Mouse (Mus musculus): ENCODE measurements around the gene Cblc. TPM values are rescaled to one million over a fixed set of nuclear protein-coding genes. Genes with fewer than 3 reads are reported as not detected.

Gene Cblc
- total and polyA plus RNA-seq, 2 experiments from 2014 or later: 1.2 to 1.8 TPM

DNA sequence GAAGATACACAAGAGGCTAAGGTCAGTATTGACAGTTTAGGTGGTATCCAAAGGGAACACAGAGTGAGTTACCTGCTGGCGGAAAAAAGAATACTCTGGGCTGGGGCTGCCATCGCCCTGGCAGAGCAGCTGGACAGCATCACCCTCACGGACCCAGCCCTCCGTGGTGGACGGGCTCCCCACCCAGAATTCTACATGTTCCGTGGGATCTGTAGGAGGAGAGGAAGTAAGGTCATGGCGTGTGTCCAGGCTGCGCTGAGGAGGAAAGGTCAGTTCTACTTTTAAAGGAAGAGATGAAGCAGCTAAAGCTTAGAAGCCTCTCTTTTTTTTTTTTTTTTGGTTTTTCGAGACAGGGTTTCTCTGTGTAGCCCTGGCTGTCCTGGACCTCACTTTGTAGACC lies 32.0 kb downstream of the Cblc start:
- H3K4me1 ChIP-seq (ENCODE audit: insufficient read depth, low read length): no peaks in the 10 kb centered on the region
- H3K4me2 ChIP-seq (ENCODE audit: low read depth, low read length, poor library complexity, severe bottlenecking): no peak overlapping the region
- no peak overlapping the region for H3K9ac ChIP-seq (replicated peaks; ENCODE audit: low read length, poor library complexity, severe bottlenecking)
- DNase-seq (ENCODE audit: low spot score): no peak
- no peak for ATAC-seq (ENCODE audit: low FRiP score)
- H3K36me3 ChIP-seq (ENCODE audit: insufficient read depth, low read length): no peaks in the 10 kb centered on the region; the same call in 1 of the 2 replicates
- no peak overlapping the region for H3K4me3 ChIP-seq (ENCODE audit: low read depth, low read length)
- H3K27me3 ChIP-seq (ENCODE audit: insufficient read depth, low read length): 0 out of 2 replicates have a peak, but pooled peaks cover 6% of the 10 kb centered on the region
- no peak overlapping the region for H3K27ac ChIP-seq (ENCODE audit: low read depth, low read length)
- no peak for TF ChIP-seq CTCF (IDR thresholded peaks at IDR 0.05)
- 86% methylated on average over 9 of the region's 9 CpGs for WGBS
- no peaks in the 10 kb centered on the region for H3K9me3 ChIP-seq (ENCODE audit: low read length)

DNA sequence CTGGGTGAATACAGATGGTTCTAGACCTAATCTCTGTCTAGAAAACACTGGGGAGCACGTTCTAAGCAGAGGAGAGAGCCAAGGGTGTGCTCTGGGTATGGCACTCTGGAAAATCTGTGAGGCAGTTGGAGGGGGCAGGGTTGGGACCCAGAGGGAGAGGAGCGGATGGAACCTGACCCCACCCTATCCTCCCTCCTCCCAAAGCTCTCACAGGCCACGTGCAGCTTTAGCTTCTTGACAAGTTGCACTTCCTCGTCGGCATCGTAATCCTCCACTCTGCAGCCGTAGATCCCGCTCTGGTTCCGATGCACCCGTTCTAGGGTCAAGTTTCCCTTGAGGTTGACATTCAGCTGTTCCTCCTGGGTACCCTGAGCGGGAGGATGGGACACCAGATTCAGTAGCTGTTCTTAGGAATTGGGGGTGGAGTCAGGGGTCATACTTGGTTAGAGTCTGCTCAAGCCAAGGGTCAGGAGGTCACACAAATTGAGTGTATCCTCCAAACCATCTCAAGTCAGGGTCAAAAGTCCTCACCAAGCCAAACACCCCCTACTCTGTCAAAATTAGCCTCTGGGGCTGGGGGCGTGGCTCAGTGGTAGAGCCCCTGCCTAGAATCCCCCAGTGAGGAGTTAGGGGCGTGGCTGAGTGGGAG lies 32.7 kb downstream of the Cblc start:
- Histone ChIP-seq H3K27me3 (ENCODE audit: insufficient read depth, low read length) (no peaks in the 10 kb centered on the region), H3K36me3 (ENCODE audit: insufficient read depth, low read length) (no peaks in the 10 kb centered on the region; the same call in 1 of the 2 replicates), H3K4me2 (ENCODE audit: low read depth, low read length, poor library complexity, severe bottlenecking) (no peak overlapping the region), H3K9ac (replicated peaks; ENCODE audit: low read length, poor library complexity, severe bottlenecking) (no peak overlapping the region), H3K9me3 (ENCODE audit: low read length) (no peaks in the 10 kb centered on the region), H3K4me3 (ENCODE audit: low read depth, low read length) (no peak overlapping the region), H3K4me1 (ENCODE audit: insufficient read depth, low read length) (no peaks in the 10 kb centered on the region), H3K27ac (ENCODE audit: low read depth, low read length) (no peak overlapping the region)
- WGBS: 84% methylated on average over 13 of the region's 13 CpGs
- no peak for TF ChIP-seq CTCF (IDR thresholded peaks at IDR 0.05)
- ATAC-seq (ENCODE audit: low FRiP score) (no peak), DNase-seq (ENCODE audit: low spot score) (no peak)

DNA sequence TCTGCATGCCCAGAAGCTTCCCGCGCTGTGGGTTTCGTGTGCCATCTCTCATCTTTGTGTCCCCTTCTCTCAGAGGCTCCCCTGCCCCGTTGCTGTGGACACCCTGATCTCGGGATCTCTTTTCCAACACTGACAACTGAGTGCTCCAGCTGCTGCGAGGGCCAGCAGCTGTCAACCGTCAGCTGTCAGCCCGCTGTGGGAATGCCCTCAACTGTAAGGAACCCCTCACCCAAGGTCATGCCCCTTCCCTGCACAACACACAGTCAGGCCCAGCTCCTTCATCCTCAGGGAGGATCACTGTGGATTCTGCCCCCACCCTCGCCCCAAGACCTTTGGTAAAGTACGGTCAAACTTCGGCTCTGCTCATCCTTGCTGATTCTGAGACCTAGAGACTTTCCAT lies 34.3 kb downstream of the Cblc start:
- ATAC-seq (ENCODE audit: low FRiP score): no peak
- no peak for TF ChIP-seq CTCF (IDR thresholded peaks at IDR 0.05)
- DNase-seq (ENCODE audit: low spot score): no peak
- no peaks in the 10 kb centered on the region; the same call in 1 of the 2 replicates for H3K36me3 ChIP-seq (ENCODE audit: insufficient read depth, low read length)
- H3K4me2 ChIP-seq (ENCODE audit: low read depth, low read length, poor library complexity, severe bottlenecking): no peak overlapping the region
- no peaks in the 10 kb centered on the region for H3K27me3 ChIP-seq (ENCODE audit: insufficient read depth, low read length)
- no peak overlapping the region for H3K27ac ChIP-seq (ENCODE audit: low read depth, low read length)
- no peak overlapping the region for H3K9ac ChIP-seq (replicated peaks; ENCODE audit: low read length, poor library complexity, severe bottlenecking)
- WGBS: 91% methylated on average over 11 of the region's 11 CpGs
- H3K9me3 ChIP-seq (ENCODE audit: low read length): no peaks in the 10 kb centered on the region
- H3K4me3 ChIP-seq (ENCODE audit: low read depth, low read length): no peak overlapping the region
- H3K4me1 ChIP-seq (ENCODE audit: insufficient read depth, low read length): no peaks in the 10 kb centered on the region

GRCm38 (mm10) chr7:19760021-19760420 lies 36.6 kb downstream of the Cblc start:
- WGBS: 92% methylated on average over 13 of the region's 13 CpGs
- H3K4me3 ChIP-seq (ENCODE audit: low read depth, low read length): no peak overlapping the region
- TF ChIP-seq CTCF (IDR thresholded peaks at IDR 0.05): no peak

DNA sequence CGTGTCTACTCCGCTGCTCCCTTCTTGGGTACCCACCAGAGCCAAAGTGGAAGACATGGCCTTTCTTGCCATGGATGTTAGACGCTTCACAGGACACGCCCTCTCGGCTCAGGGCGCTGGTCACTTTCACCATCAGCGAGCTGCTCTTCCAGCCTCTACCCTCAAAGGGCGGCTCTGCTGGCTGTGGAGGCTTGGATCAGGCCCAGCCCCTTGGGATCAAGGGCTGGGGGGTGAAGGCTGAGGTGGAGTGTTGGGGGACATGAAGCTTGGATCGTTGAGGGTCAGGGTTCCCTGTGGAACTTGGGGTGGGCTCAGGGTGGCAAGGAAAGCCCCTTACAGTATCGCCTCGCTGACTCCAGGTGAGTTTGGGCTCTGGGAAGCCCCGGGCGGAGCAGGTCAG lies 38.0 kb downstream of the Cblc start:
- Histone ChIP-seq H3K9ac (replicated peaks; ENCODE audit: low read length, poor library complexity, severe bottlenecking) (no peak overlapping the region), H3K4me3 (ENCODE audit: low read depth, low read length) (no peak overlapping the region), H3K9me3 (ENCODE audit: low read length) (no peaks in the 10 kb centered on the region), H3K27ac (ENCODE audit: low read depth, low read length) (no peak overlapping the region), H3K36me3 (ENCODE audit: insufficient read depth, low read length) (no peaks in the 10 kb centered on the region; the same call in 1 of the 2 replicates), H3K4me2 (ENCODE audit: low read depth, low read length, poor library complexity, severe bottlenecking) (no peak overlapping the region), H3K27me3 (ENCODE audit: insufficient read depth, low read length) (no peaks in the 10 kb centered on the region), H3K4me1 (ENCODE audit: insufficient read depth, low read length) (no peaks in the 10 kb centered on the region)
- no peak for TF ChIP-seq CTCF (IDR thresholded peaks at IDR 0.05)
- ATAC-seq (ENCODE audit: low FRiP score): no peak
- DNase-seq (ENCODE audit: low spot score): no peak
- 92% methylated on average over 13 of the region's 13 CpGs for WGBS

More at GRCm38 (mm10) chr7:19760021-19760420, 36.6 kb downstream of the Cblc start:
- no peak overlapping the region for H3K9ac ChIP-seq (replicated peaks; ENCODE audit: low read length, poor library complexity, severe bottlenecking)
- H3K27ac ChIP-seq (ENCODE audit: low read depth, low read length): no peak overlapping the region
- no peaks in the 10 kb centered on the region; the same call in 1 of the 2 replicates for H3K36me3 ChIP-seq (ENCODE audit: insufficient read depth, low read length)
- H3K9me3 ChIP-seq (ENCODE audit: low read length): no peaks in the 10 kb centered on the region
- no peak overlapping the region for H3K4me2 ChIP-seq (ENCODE audit: low read depth, low read length, poor library complexity, severe bottlenecking)
- no peak for DNase-seq (ENCODE audit: low spot score)
- H3K4me1 ChIP-seq (ENCODE audit: insufficient read depth, low read length): no peaks in the 10 kb centered on the region
- no peaks in the 10 kb centered on the region for H3K27me3 ChIP-seq (ENCODE audit: insufficient read depth, low read length)
- no peak for ATAC-seq (ENCODE audit: low FRiP score)

Measured in midbrain, postnatal 0 days (tissue).